Mouse (Mus musculus) hindbrain, postnatal 0 days (tissue): ENCODE data around the gene Rai14. TPM values are rescaled to one million over a fixed set of nuclear protein-coding genes. Genes with fewer than 3 reads are reported as not detected.

Experiments used
- ATAC-seq: fragments of 200-750 bp; cut with Nextera tagmentation; 2 replicates; pipeline ENCODE4 v1.8.0; 2017; ENCODE audit warnings: mild to moderate bottlenecking, moderate TSS enrichment, moderate library complexity
- DNase-seq: peaks from one replicate; pipeline ENCODE4 v3.0.0-alpha.2; 2015; ENCODE audit warnings: low spot score
- H3K27ac ChIP-seq: fragments of 300-500 bp; sonication (generic); 2 replicates; pipeline ENCODE4 v1.5.1; 2014; ENCODE audit warnings: mild to moderate bottlenecking
- H3K27me3 ChIP-seq: fragments of 300-500 bp; sonication (generic); 2 replicates; pipeline ENCODE4 v1.6.1; 2014; ENCODE audit warnings: low read length, mixed read lengths; ENCODE audit not compliant: insufficient read depth
- H3K36me3 ChIP-seq: fragments of 300-500 bp; sonication (generic); 2 replicates; pipeline ENCODE4 v1.6.1; 2014; ENCODE audit warnings: low read length, mixed read lengths; ENCODE audit not compliant: insufficient read depth
- H3K4me1 ChIP-seq: fragments of 300-500 bp; sonication (generic); 2 replicates; pipeline ENCODE4 v1.6.1; 2014; ENCODE audit warnings: antibody characterized with exemption, low read length, mixed read lengths; ENCODE audit not compliant: insufficient read depth
- H3K4me2 ChIP-seq: fragments of 300-500 bp; sonication (generic); 2 replicates; pipeline ENCODE4 v1.6.1; 2014; ENCODE audit warnings: low read depth, mild to moderate bottlenecking, low read length, moderate library complexity, mixed read lengths
- H3K4me3 ChIP-seq: fragments of 300-500 bp; sonication (generic); 2 replicates; pipeline ENCODE4 v1.5.1; 2014; ENCODE audit warnings: low read length
- H3K9ac ChIP-seq: fragments of 300-500 bp; sonication (generic); replicated peaks from 2 replicates; pipeline ENCODE4 v1.6.1; 2014; ENCODE audit warnings: mild to moderate bottlenecking, low read length, moderate library complexity, mixed read lengths
- H3K9me3 ChIP-seq: fragments of 300-500 bp; sonication (generic); 2 replicates; pipeline ENCODE4 v1.6.1; 2016; ENCODE audit warnings: low read length, mixed read lengths
- CTCF ChIP-seq: IDR thresholded peaks from 2 replicates; pipeline ENCODE4 v1.5.1; 2016; ENCODE audit warnings: antibody characterized with exemption, control low read depth, low read depth
- WGBS: fragments of 180-500 bp; shearing (Covaris S2); extraction: QIAGEN DNeasy Blood & Tissue Kit; methylation state at CpG from one replicate; pipeline ENCODE4 v1.1.7; 2014; 5-methylcytosine and 5-hydroxymethylcytosine counted together
- polyA plus RNA-seq: library from polyadenylated mRNA; unstranded; fragments of >200 nt; fragmentation: Nextera tagmentation; extraction: Ambion mirVana; gene quantifications from 2 replicates; pipeline ENCODE4 v1.2.1, GENCODE M21; 2015
- total RNA-seq: library from RNA; depleted of rRNA; stranded (reverse); fragments of >200 nt; gene quantifications from 2 replicates; pipeline ENCODE4 v1.2.3, GENCODE M21; 2014

The Rai14 gene
- total and polyA plus RNA-seq, 2 experiments from 2014 or later, result 5.7 to 11.0 TPM

- DNase-seq (no peak), ATAC-seq (no peak)
- Histone ChIP-seq H3K27me3 (no peaks in the 10 kb centered on the region), H3K9ac (no peak overlapping the region), H3K4me2 (no peak overlapping the region), H3K9me3 (no peaks in the 10 kb centered on the region), H3K4me3 (no peak overlapping the region), H3K36me3 (no peaks in the 10 kb centered on the region), H3K4me1 (peaks cover 3% of the 10 kb centered on the region; the same call in 1 of the 2 replicates), H3K27ac (no peak overlapping the region)
- WGBS, result 95% methylated on average over 6 of the region's 6 CpGs
- no peak for TF ChIP-seq CTCF
Measured at GRCm38 (mm10) chr15:10707109-10707508, 7.3 kb downstream of the Rai14 start.

DNA sequence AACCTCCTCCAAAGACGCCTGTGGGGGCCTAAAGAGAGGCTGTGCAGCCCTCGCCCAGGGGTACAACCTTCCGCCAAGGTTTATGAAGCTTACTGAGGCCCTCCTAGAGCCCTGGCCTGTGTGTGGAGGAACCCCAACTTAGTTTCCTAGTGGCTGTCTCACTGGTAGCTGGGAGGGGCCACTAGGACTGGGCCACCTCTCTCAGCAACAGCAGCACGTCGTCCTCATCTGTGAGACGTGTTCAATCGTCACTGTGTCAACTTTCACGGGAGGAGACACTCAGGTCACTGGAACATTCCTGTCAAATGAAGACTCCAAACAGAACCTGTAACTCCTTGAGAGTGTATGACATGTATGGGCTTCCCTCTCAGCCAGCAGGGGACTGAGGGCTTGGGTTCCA, 8.0 kb downstream of the Rai14 start:
- 81% methylated on average over 8 of the region's 8 CpGs for WGBS
- DNase-seq, result no peak
- no peak for ATAC-seq
- Histone ChIP-seq H3K27me3 (no peaks in the 10 kb centered on the region), H3K36me3 (no peaks in the 10 kb centered on the region), H3K4me3 (no peak overlapping the region), H3K9ac (no peak overlapping the region), H3K4me2 (no peak overlapping the region), H3K27ac (no peak overlapping the region), H3K4me1 (peaks cover 2% of the 10 kb centered on the region; the same call in 1 of the 2 replicates), H3K9me3 (no peaks in the 10 kb centered on the region)
- TF ChIP-seq CTCF, result no peak

DNA sequence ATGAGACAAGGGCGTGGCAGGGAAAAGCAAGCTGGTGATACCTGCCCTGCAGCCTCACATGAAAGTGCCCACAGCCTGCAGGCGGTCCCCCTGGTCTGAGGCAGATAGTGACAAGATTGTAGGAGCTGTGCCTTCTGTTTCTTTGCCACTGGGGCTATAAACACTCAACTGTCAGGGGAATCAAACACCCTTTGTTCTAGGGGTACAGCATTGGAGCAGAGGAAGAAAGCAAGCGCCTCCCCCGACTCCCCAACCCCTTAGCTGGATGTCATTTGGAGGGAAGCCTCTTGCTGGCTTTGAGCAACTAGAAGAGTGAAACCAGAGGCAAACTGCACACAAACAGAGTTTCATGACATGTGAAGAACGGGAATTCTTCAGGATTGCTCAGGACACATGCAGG, 8.7 kb downstream of the Rai14 start:
- ATAC-seq (no peak), DNase-seq (no peak)
- no peak overlapping the region for H3K4me3 ChIP-seq
- H3K9ac ChIP-seq, result no peak overlapping the region
- H3K9me3 ChIP-seq, result no peaks in the 10 kb centered on the region
- H3K36me3 ChIP-seq, result no peaks in the 10 kb centered on the region
- no peak overlapping the region for H3K27ac ChIP-seq
- H3K27me3 ChIP-seq, result no peaks in the 10 kb centered on the region
- no peak overlapping the region for H3K4me2 ChIP-seq
- no peak for TF ChIP-seq CTCF
- WGBS, result 51% methylated on average over 5 of the region's 5 CpGs
- H3K4me1 ChIP-seq, result no peaks in the 10 kb centered on the region

DNA sequence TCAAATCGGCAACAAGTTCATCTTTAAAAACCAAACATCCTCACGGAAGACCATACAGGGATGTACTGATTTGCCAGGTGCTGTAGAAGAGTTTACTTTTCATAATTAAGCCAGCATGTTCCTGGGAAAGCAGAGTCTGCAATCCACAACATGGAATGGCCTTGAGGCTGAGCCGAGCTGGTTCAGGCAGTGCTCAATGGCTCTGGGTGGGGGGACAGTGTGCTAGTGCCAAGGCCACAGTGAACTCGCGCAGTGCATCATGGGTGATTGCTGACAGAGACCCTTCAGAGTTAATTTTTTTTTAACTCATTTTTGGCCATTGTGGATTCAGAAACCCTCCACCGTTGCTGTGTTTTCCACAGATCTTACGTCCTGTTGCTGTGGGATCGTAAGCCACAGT, 10.1 kb downstream of the Rai14 start:
- Histone ChIP-seq H3K27me3 (no peaks in the 10 kb centered on the region), H3K27ac (peak overlapping the region; percentile 29; the same call in 1 of the 2 replicates), H3K4me3 (no peak overlapping the region), H3K4me1 (no peaks in the 10 kb centered on the region), H3K9ac (no peak overlapping the region), H3K36me3 (no peaks in the 10 kb centered on the region), H3K9me3 (no peaks in the 10 kb centered on the region), H3K4me2 (no peak overlapping the region)
- ATAC-seq (0 out of 2 replicates have a peak, but pooled peaks have one; percentile 50), DNase-seq (no peak)
- no peak for TF ChIP-seq CTCF
- WGBS, result 75% methylated on average over 8 of the region's 8 CpGs

GRCm38 (mm10) chr15:10701571-10701970, 12.9 kb downstream of the Rai14 start:
- no peak for TF ChIP-seq CTCF
- Histone ChIP-seq H3K9me3 (no peaks in the 10 kb centered on the region), H3K27me3 (no peaks in the 10 kb centered on the region), H3K27ac (no peak overlapping the region), H3K4me3 (no peak overlapping the region), H3K4me2 (no peak overlapping the region), H3K4me1 (no peaks in the 10 kb centered on the region), H3K9ac (no peak overlapping the region), H3K36me3 (no peaks in the 10 kb centered on the region)
- DNase-seq (no peak), ATAC-seq (no peak)
- 77% methylated on average over 5 of the region's 5 CpGs for WGBS

DNA sequence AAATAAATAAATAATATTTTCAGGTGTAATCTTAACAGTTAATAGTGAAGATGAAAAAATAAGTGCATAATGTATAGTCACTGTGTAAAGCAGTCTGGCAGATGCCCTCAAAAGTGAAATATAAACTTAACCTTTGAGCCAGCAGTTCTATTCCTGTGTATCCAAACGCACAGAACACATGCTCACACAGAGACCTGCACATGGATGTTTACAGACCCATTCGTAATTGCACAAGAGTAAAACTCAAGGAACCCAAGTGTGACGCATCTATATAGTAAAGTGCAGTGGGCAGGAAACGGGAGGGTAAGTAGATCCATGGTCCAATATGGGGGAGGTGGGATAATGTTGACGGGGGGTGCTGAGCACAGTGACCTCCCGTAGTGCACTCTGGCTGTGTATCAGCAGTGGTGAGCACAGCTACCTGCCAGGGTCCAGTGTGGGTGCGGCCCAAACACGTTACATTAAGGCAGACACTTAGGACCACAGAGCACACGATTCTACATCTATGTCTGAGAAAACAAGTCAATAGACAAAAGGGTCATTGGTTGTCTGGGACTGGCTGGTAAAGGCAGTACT, 13.4 kb downstream of the Rai14 start:
- no peak for DNase-seq
- WGBS, result 93% methylated on average over 9 of the region's 9 CpGs
- Histone ChIP-seq H3K27ac (no peak overlapping the region), H3K9me3 (no peaks in the 10 kb centered on the region), H3K4me2 (no peak overlapping the region), H3K4me1 (no peaks in the 10 kb centered on the region), H3K9ac (no peak overlapping the region), H3K36me3 (no peaks in the 10 kb centered on the region), H3K4me3 (no peak overlapping the region), H3K27me3 (no peaks in the 10 kb centered on the region)
- no peak for TF ChIP-seq CTCF
- ATAC-seq, result no peak

DNA sequence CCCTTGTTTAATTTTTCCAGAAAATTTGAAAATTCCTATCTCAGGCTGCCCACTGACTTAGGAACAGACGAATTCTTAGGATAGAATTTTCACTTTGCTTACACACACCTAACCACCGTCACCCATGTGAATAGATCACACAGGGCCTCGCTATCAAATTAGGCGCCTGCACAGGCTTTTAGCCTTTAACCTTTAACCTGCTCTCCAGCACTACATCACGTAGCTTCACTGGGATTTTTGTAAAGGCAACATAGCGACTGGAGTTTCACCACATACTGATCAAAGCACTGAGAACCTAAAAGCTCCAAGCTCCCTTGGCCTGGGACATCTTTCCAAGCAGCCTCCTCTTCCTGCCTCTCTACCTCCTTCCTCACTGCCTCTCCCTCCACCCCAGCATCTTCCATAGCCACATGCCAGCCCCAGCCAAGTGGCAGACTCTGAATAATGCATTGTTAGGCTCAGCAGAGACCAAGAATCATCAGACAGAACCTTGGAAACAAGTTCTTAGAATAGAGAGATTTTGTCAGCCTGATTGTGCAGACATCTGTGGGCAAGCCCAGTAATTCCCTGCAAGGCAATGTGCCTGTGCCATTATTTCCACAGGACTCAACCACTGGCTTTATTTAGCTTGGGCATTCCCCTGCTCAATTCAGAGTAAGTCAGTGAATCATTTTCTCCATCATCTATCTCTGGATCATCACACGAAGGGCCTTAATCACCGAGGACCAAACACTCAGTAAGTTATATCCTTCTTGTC, 17.8 kb downstream of the Rai14 start:
- no peak for DNase-seq
- no peaks in the 10 kb centered on the region for H3K36me3 ChIP-seq

More for the DNA sequence above, 17.8 kb downstream of the Rai14 start:
- H3K27ac ChIP-seq, result no peak overlapping the region
- no peak overlapping the region for H3K4me3 ChIP-seq
- TF ChIP-seq CTCF, result no peak
- peak; percentile 55 for ATAC-seq
- H3K4me1 ChIP-seq, result 0 out of 2 replicates have a peak, but pooled peaks cover 4% of the 10 kb centered on the region
- 69% methylated on average over 8 of the region's 8 CpGs for WGBS
- H3K27me3 ChIP-seq, result no peaks in the 10 kb centered on the region
- no peak overlapping the region for H3K9ac ChIP-seq
- no peak overlapping the region for H3K4me2 ChIP-seq
- H3K9me3 ChIP-seq, result no peaks in the 10 kb centered on the region
